Mouse (Mus musculus) cerebellum, adult 2 months (tissue): ENCODE measurements around the gene Gm21698.
"Not testable (repeated sequence)": the region's sequence is repeated elsewhere in the genome, so short reads cannot be mapped to it uniquely, and the experiment has no call there.

Experiments used
- CTCF ChIP-seq: fragments of 200-500 bp; IDR thresholded peaks from 2 replicates; pipeline ENCODE4 v1.5.1; 2011; ENCODE audit warnings: low read depth, mild to moderate bottlenecking, control low read depth, low read length, moderate library complexity, borderline replicate concordance; ENCODE audit not compliant: insufficient read depth
- POLR2A ChIP-seq: fragments of 200-500 bp; IDR thresholded peaks from 2 replicates; pipeline ENCODE4 v1.6.1; 2011; ENCODE audit warnings: low read length, control low read depth, borderline replicate concordance; ENCODE audit not compliant: insufficient read depth

- TF ChIP-seq POLR2A, CTCF: not testable (repeated sequence)
These were observed 31.8 kb downstream of the Gm21698 start for GRCm38 (mm10) chr5:25956611-25957010.
